Mouse (Mus musculus): ENCODE results near the gene Lzts2. TPM values are rescaled to one million over a fixed set of nuclear protein-coding genes. Genes with fewer than 3 reads are reported as not detected.

The Lzts2 gene
- polyA plus RNA-seq, 1 experiment from 2014 or later, result 72.8 TPM

DNA sequence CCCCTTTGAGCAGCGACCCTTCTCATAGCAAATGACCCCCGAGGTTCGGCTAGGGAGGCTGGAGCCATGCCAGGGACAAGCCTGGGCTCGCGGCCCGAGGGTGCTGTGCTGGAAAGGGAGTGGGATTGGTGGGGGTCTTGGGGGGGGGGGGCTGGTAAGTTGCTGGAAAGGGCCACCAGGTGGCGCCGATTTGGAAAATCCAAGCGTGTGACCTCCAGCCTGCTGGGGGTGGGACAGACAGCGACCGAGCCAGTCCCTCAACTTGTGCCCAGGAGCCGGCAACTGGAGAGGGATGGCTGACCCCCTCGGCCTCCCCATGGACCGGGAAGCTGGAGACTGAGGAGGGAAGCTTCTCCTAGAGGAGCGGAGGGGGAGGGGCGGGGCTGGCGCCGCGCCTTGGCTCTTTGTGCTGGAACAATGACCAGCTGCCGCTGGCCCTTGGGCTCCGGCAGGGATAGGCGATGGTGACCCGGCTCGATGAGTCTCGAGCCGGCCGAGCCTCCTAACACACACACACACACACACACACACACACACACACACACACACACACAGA, 3.1 kb downstream of the Lzts2 start:
- H3K9me3 ChIP-seq (replicated peaks), result no peaks in the 10 kb centered on the region
- H3K9ac ChIP-seq, result peak overlapping the region; percentile 83
- peak overlapping the region; percentile 69 for H3K4me3 ChIP-seq (replicated peaks)
- peak overlapping the region; percentile 95 for H3K4me2 ChIP-seq
- no peaks in the 10 kb centered on the region for H3K27me3 ChIP-seq
- H3K27ac ChIP-seq, result peak overlapping the region; percentile 100
- H3K36me3 ChIP-seq, result peaks cover 19% of the 10 kb centered on the region
- peak; percentile 68 for ATAC-seq (replicated peaks; ENCODE audit: low FRiP score)
- peaks cover 81% of the 10 kb centered on the region for H3K4me1 ChIP-seq
- WGBS, result 0% methylated on average over 21 of the region's 27 CpGs

DNA sequence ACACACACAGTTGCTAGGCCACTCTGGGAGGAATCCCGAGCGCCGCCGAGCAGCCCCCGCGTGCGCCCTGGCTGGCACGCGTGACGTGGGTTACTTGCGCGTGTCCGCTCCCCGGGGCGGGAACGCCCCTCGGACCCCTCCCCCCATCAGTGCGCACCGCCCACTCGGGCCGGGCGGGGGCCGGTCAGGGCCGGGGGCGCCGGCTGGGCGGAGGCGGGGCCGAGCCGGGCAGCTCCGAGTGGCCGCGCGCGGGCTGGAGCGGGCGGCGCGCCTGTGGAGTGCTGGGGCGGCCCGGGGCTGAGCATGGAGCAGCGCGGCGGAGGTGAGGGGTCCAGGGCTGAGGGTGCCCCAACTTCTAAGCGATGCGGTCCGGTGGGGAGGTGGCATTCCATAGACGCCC, 3.7 kb downstream of the Lzts2 start:
- peak overlapping the region; percentile 69 for H3K4me3 ChIP-seq (replicated peaks)
- peaks cover 23% of the 10 kb centered on the region for H3K36me3 ChIP-seq
- H3K9me3 ChIP-seq (replicated peaks), result no peaks in the 10 kb centered on the region
- peak overlapping the region; percentile 95 for H3K4me2 ChIP-seq
- H3K9ac ChIP-seq, result peak overlapping the region; percentile 83
- peak overlapping the region; percentile 100 for H3K27ac ChIP-seq
- WGBS, result under 1% methylated on average over 45 of the region's 48 CpGs
- H3K27me3 ChIP-seq, result no peaks in the 10 kb centered on the region
- peaks cover 81% of the 10 kb centered on the region for H3K4me1 ChIP-seq
- ATAC-seq (replicated peaks; ENCODE audit: low FRiP score), result peak; percentile 72

DNA sequence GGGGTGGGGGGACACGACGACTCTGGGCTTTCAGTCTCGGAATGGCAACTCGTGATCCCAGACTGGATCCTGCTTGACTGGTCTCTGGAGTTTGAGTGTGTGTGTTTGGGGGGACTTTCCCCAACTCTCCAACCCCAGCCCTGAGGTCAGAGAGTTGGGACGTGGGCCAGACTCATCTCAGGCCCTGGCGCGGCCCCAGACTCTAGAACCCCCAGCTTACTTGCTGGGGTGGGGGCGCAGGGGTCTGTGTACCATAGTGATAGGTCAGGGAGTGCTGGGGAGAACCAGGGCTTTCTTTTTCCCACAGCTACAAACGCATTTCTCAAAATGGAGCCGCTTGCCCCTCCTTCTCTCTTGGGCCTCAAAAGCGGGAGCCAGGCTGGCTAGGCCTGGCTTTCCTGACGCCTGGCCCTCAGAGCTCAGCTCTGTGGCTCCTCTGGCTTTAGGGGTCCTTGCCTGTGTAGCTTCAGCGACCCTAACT, 4.2 kb downstream of the Lzts2 start:
- peaks cover 78% of the 10 kb centered on the region for H3K4me1 ChIP-seq
- H3K27me3 ChIP-seq, result no peaks in the 10 kb centered on the region
- no peaks in the 10 kb centered on the region for H3K9me3 ChIP-seq (replicated peaks)
- H3K27ac ChIP-seq, result peak overlapping the region; percentile 100
- peak overlapping the region; percentile 83 for H3K9ac ChIP-seq
- peaks cover 26% of the 10 kb centered on the region for H3K36me3 ChIP-seq
- ATAC-seq (replicated peaks; ENCODE audit: low FRiP score), result no peak
- under 1% methylated on average over 13 of the region's 13 CpGs for WGBS
- peak overlapping the region; percentile 95 for H3K4me2 ChIP-seq
- H3K4me3 ChIP-seq (replicated peaks), result peak overlapping the region; percentile 69

DNA sequence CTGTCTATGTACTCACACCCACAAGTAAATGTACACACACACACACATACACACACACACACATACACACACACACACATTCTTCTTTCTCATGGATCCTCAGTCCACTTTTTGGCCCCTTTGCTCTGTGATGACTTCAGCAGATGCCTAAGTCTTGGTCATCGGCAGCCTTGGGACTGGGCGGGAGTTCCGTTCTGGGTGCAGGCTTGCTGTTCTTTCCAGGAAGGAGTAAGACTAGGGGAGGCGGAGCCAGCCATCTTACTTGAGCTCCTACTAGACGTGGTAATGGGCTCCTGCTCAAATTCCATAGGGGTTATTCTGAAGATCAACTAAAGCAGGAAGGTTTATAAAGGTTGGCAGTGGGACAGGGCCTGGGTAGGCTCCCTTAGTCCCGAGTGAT, 6.1 kb downstream of the Lzts2 start:
- peak overlapping the region; percentile 8; the same call in 1 of the 2 replicates for H3K4me3 ChIP-seq (replicated peaks)
- no peaks in the 10 kb centered on the region for H3K27me3 ChIP-seq
- no peak overlapping the region for H3K9ac ChIP-seq
- H3K4me2 ChIP-seq, result peak overlapping the region; percentile 95
- WGBS, result 50% methylated on average over 6 of the region's 6 CpGs
- no peak for ATAC-seq (replicated peaks; ENCODE audit: low FRiP score)
- no peaks in the 10 kb centered on the region for H3K9me3 ChIP-seq (replicated peaks)
- H3K36me3 ChIP-seq, result peaks cover 43% of the 10 kb centered on the region
- H3K27ac ChIP-seq, result no peak overlapping the region
- peaks cover 71% of the 10 kb centered on the region for H3K4me1 ChIP-seq

DNA sequence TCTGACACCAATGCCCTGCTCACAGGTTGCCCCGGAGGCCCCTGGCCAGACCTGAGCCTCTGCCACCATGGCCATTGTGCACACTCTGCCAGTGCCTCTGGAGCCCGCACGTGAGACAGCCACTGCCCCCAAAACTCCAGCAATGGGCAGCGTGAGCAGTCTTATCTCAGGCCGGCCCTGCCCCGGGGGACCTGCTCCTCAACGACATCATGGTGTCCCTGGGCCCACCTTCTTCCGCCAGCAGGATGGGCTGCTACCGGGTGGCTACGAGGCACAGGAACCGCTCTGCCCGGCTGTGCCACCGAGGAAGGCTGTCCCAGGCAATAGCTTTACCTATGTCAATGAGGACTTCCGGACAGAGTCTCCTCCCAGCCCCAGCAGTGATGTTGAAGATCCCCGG, 7.1 kb downstream of the Lzts2 start:
- H3K4me2 ChIP-seq, result peak overlapping the region; percentile 95; the same call in 1 of the 2 replicates
- 89% methylated on average over 15 of the region's 15 CpGs for WGBS
- H3K9ac ChIP-seq, result no peak overlapping the region

GRCm38 (mm10) chr19:45023993-45024392, 9.8 kb downstream of the Lzts2 start:
- Histone ChIP-seq H3K4me1 (peaks cover 61% of the 10 kb centered on the region), H3K9me3 (replicated peaks) (no peaks in the 10 kb centered on the region), H3K9ac (no peak overlapping the region), H3K27me3 (no peaks in the 10 kb centered on the region), H3K36me3 (peaks cover 80% of the 10 kb centered on the region), H3K4me3 (replicated peaks) (no peak overlapping the region), H3K4me2 (no peak overlapping the region), H3K27ac (no peak overlapping the region)
- peak; percentile 29; the same call in 1 of the 2 replicates for ATAC-seq (replicated peaks; ENCODE audit: low FRiP score)
- 72% methylated on average over 11 of the region's 11 CpGs for WGBS

More for the DNA sequence above, 7.1 kb downstream of the Lzts2 start:
- no peaks in the 10 kb centered on the region for H3K9me3 ChIP-seq (replicated peaks)
- no peaks in the 10 kb centered on the region for H3K27me3 ChIP-seq
- H3K4me1 ChIP-seq, result peaks cover 61% of the 10 kb centered on the region
- ATAC-seq (replicated peaks; ENCODE audit: low FRiP score), result no peak
- H3K27ac ChIP-seq, result no peak overlapping the region
- H3K36me3 ChIP-seq, result peaks cover 54% of the 10 kb centered on the region
- H3K4me3 ChIP-seq (replicated peaks), result no peak overlapping the region

DNA sequence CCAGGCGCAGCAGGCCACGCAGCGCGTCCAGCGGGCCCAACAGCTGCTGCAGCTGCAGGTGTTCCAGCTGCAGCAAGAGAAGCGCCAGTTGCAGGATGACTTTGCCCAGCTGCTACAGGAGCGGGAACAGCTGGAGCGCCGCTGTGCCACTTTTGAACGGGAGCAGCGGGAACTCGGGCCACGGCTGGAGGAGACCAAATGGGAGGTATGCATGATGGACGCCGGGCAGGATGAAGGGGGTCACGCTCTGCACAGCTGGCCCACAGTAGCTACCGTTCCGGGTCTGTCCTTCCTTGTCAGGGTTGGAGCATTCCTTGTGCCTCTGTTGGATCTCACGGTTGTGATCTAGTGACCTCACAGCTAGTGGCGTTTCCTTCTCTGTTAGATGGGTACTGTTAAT, 10.6 kb downstream of the Lzts2 start:
- Histone ChIP-seq H3K9ac (no peak overlapping the region), H3K4me2 (no peak overlapping the region), H3K27me3 (no peaks in the 10 kb centered on the region), H3K27ac (no peak overlapping the region), H3K9me3 (replicated peaks) (no peaks in the 10 kb centered on the region), H3K36me3 (peaks cover 84% of the 10 kb centered on the region), H3K4me1 (peaks cover 57% of the 10 kb centered on the region), H3K4me3 (replicated peaks) (no peak overlapping the region)
- 75% methylated on average over 20 of the region's 20 CpGs for WGBS
- no peak for ATAC-seq (replicated peaks; ENCODE audit: low FRiP score)

GRCm38 (mm10) chr19:45025937-45026568, 11.8 kb downstream of the Lzts2 start:
- no peak overlapping the region for H3K4me3 ChIP-seq (replicated peaks)
- H3K36me3 ChIP-seq, result peaks cover 80% of the 10 kb centered on the region
- no peaks in the 10 kb centered on the region for H3K27me3 ChIP-seq
- no peak overlapping the region for H3K27ac ChIP-seq
- WGBS, result 91% methylated on average over 37 of the region's 37 CpGs
- no peak overlapping the region for H3K4me2 ChIP-seq
- ATAC-seq (replicated peaks; ENCODE audit: low FRiP score), result no peak
- H3K9me3 ChIP-seq (replicated peaks), result no peaks in the 10 kb centered on the region
- peaks cover 55% of the 10 kb centered on the region for H3K4me1 ChIP-seq
- no peak overlapping the region for H3K9ac ChIP-seq

GRCm38 (mm10) chr19:45026958-45027670, 12.9 kb downstream of the Lzts2 start:
- H3K27ac ChIP-seq, result no peak overlapping the region
- no peak for ATAC-seq (replicated peaks; ENCODE audit: low FRiP score)
- 69% methylated on average over 6 of the region's 6 CpGs for WGBS
- peaks cover 69% of the 10 kb centered on the region for H3K36me3 ChIP-seq
- no peak overlapping the region for H3K9ac ChIP-seq
- H3K27me3 ChIP-seq, result no peaks in the 10 kb centered on the region
- H3K4me3 ChIP-seq (replicated peaks), result no peak overlapping the region
- no peak overlapping the region for H3K4me2 ChIP-seq
- H3K4me1 ChIP-seq, result peaks cover 56% of the 10 kb centered on the region
- no peaks in the 10 kb centered on the region for H3K9me3 ChIP-seq (replicated peaks)

- Histone ChIP-seq H3K4me2 (no peak overlapping the region), H3K27me3 (no peaks in the 10 kb centered on the region), H3K4me1 (peaks cover 59% of the 10 kb centered on the region), H3K27ac (peak overlapping the region; percentile 27; the same call in 1 of the 2 replicates), H3K36me3 (peaks cover 62% of the 10 kb centered on the region), H3K4me3 (replicated peaks) (no peak overlapping the region), H3K9me3 (replicated peaks) (no peaks in the 10 kb centered on the region), H3K9ac (no peak overlapping the region)
- WGBS, result 88% methylated on average over 6 of the region's 6 CpGs
- no peak for ATAC-seq (replicated peaks; ENCODE audit: low FRiP score)
Measured at GRCm38 (mm10) chr19:45027848-45028247, 13.6 kb downstream of the Lzts2 start.

GRCm38 (mm10) chr19:45028746-45029145, 14.5 kb downstream of the Lzts2 start:
- Histone ChIP-seq H3K36me3 (peaks cover 55% of the 10 kb centered on the region), H3K9ac (no peak overlapping the region), H3K27me3 (no peaks in the 10 kb centered on the region), H3K9me3 (replicated peaks) (no peaks in the 10 kb centered on the region), H3K4me3 (replicated peaks) (no peak overlapping the region), H3K4me1 (peaks cover 56% of the 10 kb centered on the region), H3K4me2 (no peak overlapping the region), H3K27ac (no peak overlapping the region)
- no peak for ATAC-seq (replicated peaks; ENCODE audit: low FRiP score)
- 62% methylated on average over 19 of the region's 19 CpGs for WGBS

DNA sequence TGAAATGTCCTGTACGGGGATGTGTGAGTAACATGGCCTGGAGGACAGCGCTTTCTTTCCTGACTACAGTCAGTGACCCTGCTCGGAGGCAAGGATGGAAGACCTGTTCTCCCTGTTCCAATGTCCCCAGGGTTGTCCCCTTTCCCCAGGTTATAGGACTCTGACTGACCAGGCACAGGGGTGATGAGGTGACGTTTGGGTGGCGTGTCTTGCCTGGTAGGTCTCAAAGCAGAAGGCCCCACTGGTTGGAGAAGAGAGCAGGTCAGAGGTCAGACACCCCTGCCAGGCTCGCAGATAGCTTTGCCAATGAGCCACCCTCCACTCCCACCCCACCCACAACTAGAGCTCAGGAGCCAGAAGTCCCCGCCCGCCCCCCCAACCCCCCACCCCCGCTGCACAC, 15.4 kb downstream of the Lzts2 start:
- no peaks in the 10 kb centered on the region for H3K27me3 ChIP-seq
- no peaks in the 10 kb centered on the region for H3K9me3 ChIP-seq (replicated peaks)
- 54% methylated on average over 9 of the region's 9 CpGs for WGBS
- no peak overlapping the region for H3K4me2 ChIP-seq
- ATAC-seq (replicated peaks; ENCODE audit: low FRiP score), result no peak
- no peak overlapping the region for H3K4me3 ChIP-seq (replicated peaks)
- H3K27ac ChIP-seq, result no peak overlapping the region
- no peak overlapping the region for H3K9ac ChIP-seq
- peaks cover 48% of the 10 kb centered on the region for H3K36me3 ChIP-seq
- H3K4me1 ChIP-seq, result peaks cover 51% of the 10 kb centered on the region
